Mouse (Mus musculus) kidney, postnatal 14 days (tissue): ENCODE measurements around the gene S1pr3.

ENCODE experiments used
- DNase-seq: peaks from one replicate; pipeline ENCODE4 v3.0.0; 2022; ENCODE audit warnings: mixed read lengths

Gene S1pr3

DNA sequence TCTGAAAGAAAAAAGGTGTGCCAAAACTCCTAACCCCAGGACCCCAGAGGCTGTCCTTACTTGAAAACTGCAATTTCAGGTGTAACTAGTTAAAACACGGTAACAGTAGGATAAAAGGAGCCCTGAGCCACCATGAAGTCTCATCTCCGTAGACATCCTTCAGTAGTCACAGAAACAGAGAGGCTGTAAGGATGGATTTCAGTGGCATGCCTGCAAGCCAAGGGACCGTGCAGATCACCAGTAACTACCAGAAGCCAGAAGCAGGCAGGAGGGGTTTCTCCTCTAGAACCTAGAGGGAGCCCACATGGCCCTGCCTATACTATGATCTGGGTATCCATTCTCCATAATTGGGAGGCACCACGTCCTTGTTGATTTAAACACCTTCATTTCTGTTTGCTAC lies 55.9 kb downstream of the S1pr3 start:
- DNase-seq: no peak

GRCm38 (mm10) chr13:51466117-51466841 lies 57.8 kb downstream of the S1pr3 start:
- no peak for DNase-seq

GRCm38 (mm10) chr13:51468697-51469250 lies 60.3 kb downstream of the S1pr3 start:
- DNase-seq: no peak
